Mouse (Mus musculus) spleen, postnatal 10 days (tissue): ENCODE data around the gene Pde10a.

Experiments used
- DNase-seq, 2 experiments: peaks; one replicate each; pipeline ENCODE4 v3.0.0; 2021 to 2022; ENCODE audit warnings: low spot score in 2 of 2

Gene Pde10a

GRCm38 (mm10) chr17:8965177-8965576 is 440.0 kb downstream of the Pde10a start:
- DNase-seq, result no peak

GRCm38 (mm10) chr17:8972152-8972854 is 447.1 kb downstream of the Pde10a start:
- DNase-seq, result no peak

GRCm38 (mm10) chr17:8973331-8973730 is 448.2 kb downstream of the Pde10a start:
- no peak for DNase-seq

GRCm38 (mm10) chr17:8974423-8974822 is 449.3 kb downstream of the Pde10a start:
- DNase-seq, result no peak

- no peak for DNase-seq
Observed at GRCm38 (mm10) chr17:8974823-8975397, 449.7 kb downstream of the Pde10a start.

GRCm38 (mm10) chr17:8976745-8977144 is 451.6 kb downstream of the Pde10a start:
- no peak for DNase-seq

- no peak for DNase-seq
Observed at GRCm38 (mm10) chr17:8977271-8977670, 452.1 kb downstream of the Pde10a start.

- no peak for DNase-seq
Observed at GRCm38 (mm10) chr17:8983576-8983975, 458.4 kb downstream of the Pde10a start.

- DNase-seq, result no peak
Observed at GRCm38 (mm10) chr17:8985714-8986113, 460.5 kb downstream of the Pde10a start.

GRCm38 (mm10) chr17:8986551-8986950 is 461.4 kb downstream of the Pde10a start:
- no peak for DNase-seq

- no peak for DNase-seq
Observed at GRCm38 (mm10) chr17:8987369-8987768, 462.2 kb downstream of the Pde10a start.

- DNase-seq, result peak; percentile 50 to 82
Observed at GRCm38 (mm10) chr17:8988119-8988807, 463.1 kb downstream of the Pde10a start, which contains the start of gene 1700010I14Rik. Gene 1700010I14Rik, plus strand, starts transcription at chr17:8988333.

GRCm38 (mm10) chr17:8991160-8991559 is 466.0 kb downstream of the Pde10a start:
- peak in 1 of 2 experiments; percentile 54 for DNase-seq

GRCm38 (mm10) chr17:8995344-8995743 is 470.2 kb downstream of the Pde10a start:
- DNase-seq, result no peak

- DNase-seq, result no peak
Observed at GRCm38 (mm10) chr17:9002438-9002837, 477.3 kb downstream of the Pde10a start.

GRCm38 (mm10) chr17:9004516-9004915 is 479.3 kb downstream of the Pde10a start:
- DNase-seq, result no peak

GRCm38 (mm10) chr17:9023198-9023942 is 498.2 kb downstream of the Pde10a start:
- no peak for DNase-seq

- DNase-seq, result no peak
Observed at GRCm38 (mm10) chr17:9030181-9030580, 505.0 kb downstream of the Pde10a start.

GRCm38 (mm10) chr17:9031241-9032141 is 506.3 kb downstream of the Pde10a start:
- DNase-seq, result peak; percentile 36 to 79

- DNase-seq, result no peak
Observed at GRCm38 (mm10) chr17:9032362-9033044, 507.3 kb downstream of the Pde10a start.
